Mouse (Mus musculus) heart, adult 2 months (tissue): ENCODE data around the gene Cox20.

Experiments used
- CTCF ChIP-seq: fragments of 200-600 bp; IDR thresholded peaks from 2 replicates; pipeline ENCODE4 v1.8.1; 2022; ENCODE audit warnings: antibody characterized with exemption, mild to moderate bottlenecking, moderate library complexity
- POLR2A ChIP-seq: fragments of 200-500 bp; IDR thresholded peaks from 2 replicates; pipeline ENCODE4 v1.6.1; 2011; ENCODE audit warnings: mild to moderate bottlenecking, low read depth, low read length, control low read depth; ENCODE audit not compliant: insufficient read depth

- TF ChIP-seq POLR2A (no peak), CTCF (no peak)
Observed at GRCm38 (mm10) chr1:178283946-178284720, 34.8 kb upstream of the Cox20 start.
